Mouse (Mus musculus): ENCODE data around the gene Dock9. TPM values are rescaled to one million over a fixed set of nuclear protein-coding genes. Genes with fewer than 3 reads are reported as not detected.

The Dock9 gene
- 2.7 TPM for polyA plus RNA-seq (2012; fragmentation: generic; extraction: Trizol)
- long read RNA-seq, experiment 1, partial matches to known transcripts = 0 of 2 reads
- long read RNA-seq, experiment 1, other reads (novel, unspliced or antisense) = 2 of 2 reads
- long read RNA-seq, experiment 2, partial matches to known transcripts = 0 of 1 reads
- long read RNA-seq, experiment 2, other reads (novel, unspliced or antisense) = 1 of 1 reads

DNA sequence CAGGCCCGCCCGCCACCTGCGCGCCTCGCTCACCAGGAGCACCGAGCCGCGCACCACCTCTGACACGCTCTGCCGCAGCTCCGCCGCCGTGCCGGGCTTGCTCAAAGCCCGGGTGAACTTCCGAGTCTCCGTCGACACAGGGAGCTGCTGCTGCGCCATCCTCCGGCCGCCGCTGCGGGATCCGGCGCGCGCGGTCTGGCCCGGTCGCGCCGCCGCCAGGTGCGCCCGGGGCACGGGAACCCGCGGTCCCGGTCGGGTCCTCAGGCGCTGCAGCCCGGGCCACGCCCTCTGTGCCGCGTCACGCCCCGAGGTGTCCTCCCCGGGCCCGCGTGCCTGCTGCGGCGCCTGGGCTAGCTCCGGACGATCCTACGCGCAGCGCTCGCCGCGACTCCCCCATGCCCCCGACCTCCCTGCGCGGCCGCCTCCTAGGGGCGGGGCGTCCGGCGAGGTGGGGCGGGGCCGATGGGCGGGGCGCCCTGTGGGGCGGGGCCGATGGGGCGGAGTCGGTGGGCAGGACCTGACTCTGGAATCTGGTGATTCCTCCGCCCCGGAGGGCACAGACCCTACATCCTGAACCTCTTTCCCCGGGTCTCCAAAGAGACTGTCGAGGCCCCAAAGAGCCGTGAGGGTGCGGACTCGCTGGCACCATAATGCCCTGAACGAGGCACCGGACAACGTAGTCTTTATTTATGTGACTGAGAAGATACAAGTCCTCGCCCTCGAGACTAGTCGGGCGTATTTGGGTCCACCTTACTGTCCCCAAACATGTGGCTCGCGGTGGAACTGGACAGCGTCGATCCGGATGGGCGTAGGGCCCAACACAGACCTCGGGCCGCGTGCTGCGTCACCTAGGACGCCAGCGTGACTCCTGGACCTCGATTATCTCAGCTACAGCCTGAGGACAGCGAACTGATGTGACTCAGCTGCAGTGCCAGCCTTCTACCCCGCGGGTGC is at the start of gene Dock9:
TSS of gene Dock9 (minus strand) at position 381 of the 954 bp plus-strand sequence.
- TF ChIP-seq FOSL1 (IDR thresholded peaks at IDR 0.05; ENCODE audit: insufficient read depth, low read length, poor library complexity, severe bottlenecking) = no peak
- TF ChIP-seq MYOD1 (IDR thresholded peaks at IDR 0.05; ENCODE audit: control insufficient read depth, insufficient read length, low read depth) = no peak
- no peak for TF ChIP-seq MYOG (IDR thresholded peaks at IDR 0.05; ENCODE audit: control insufficient read depth, extremely low read depth, insufficient read length)
- no peak for TF ChIP-seq CEBPB (IDR thresholded peaks at IDR 0.05; ENCODE audit: low read depth)
- peak; percentile 50 for TF ChIP-seq MAX (IDR thresholded peaks at IDR 0.05)
- no peak for TF ChIP-seq USF1 (IDR thresholded peaks at IDR 0.05; ENCODE audit: low read depth)
- peak; percentile 21 for TF ChIP-seq CTCF (IDR thresholded peaks at IDR 0.05; ENCODE audit: control insufficient read depth, insufficient read depth, insufficient read length)
- peaks cover 9% of the 10 kb centered on the region for H3K79me2 ChIP-seq (ENCODE audit: control insufficient read depth, insufficient read depth)
- no peaks in the 10 kb centered on the region for H3K79me3 ChIP-seq (ENCODE audit: low read depth)
- peak within 1 kb of the TSS; percentile 57 for H3K4me3 ChIP-seq (ENCODE audit: insufficient read depth, poor library complexity, severe bottlenecking)
- H3K36me3 ChIP-seq (ENCODE audit: control insufficient read depth, insufficient read depth) = no peaks in the 10 kb centered on the region
- H3ac ChIP-seq (ENCODE audit: control insufficient read depth, insufficient read length, low read depth) = peak within 1 kb of the TSS; percentile 93
- H3K27me3 ChIP-seq (ENCODE audit: control insufficient read depth, insufficient read depth, insufficient read length) = no peaks in the 10 kb centered on the region

DNA sequence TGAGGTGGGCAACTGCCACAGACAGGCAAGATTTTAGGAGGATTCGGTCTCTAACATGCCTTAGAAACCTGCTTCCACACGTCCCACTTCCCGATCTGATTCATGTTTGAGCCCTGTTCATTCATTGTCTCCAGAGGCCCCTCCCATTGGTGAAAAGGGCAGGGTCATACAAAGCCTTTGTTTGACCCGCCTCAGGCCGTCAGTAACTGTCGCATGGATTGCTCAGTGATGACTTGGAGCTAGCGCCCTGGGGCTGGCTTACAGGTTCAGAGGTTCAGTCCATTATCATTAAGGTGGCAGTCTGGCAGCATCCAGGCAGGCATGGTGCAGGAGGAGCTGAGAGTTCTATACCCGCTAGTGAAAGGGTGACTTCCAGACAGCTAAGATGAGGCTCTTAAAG is 46.8 kb upstream of the Dock9 start:
- Histone ChIP-seq H3ac (ENCODE audit: control insufficient read depth, insufficient read length, low read depth) (no peak overlapping the region), H3K79me3 (ENCODE audit: low read depth) (no peaks in the 10 kb centered on the region), H3K27me3 (ENCODE audit: control insufficient read depth, insufficient read depth, insufficient read length) (no peaks in the 10 kb centered on the region), H3K36me3 (ENCODE audit: control insufficient read depth, insufficient read depth) (no peaks in the 10 kb centered on the region), H3K4me3 (ENCODE audit: insufficient read depth, poor library complexity, severe bottlenecking) (no peak overlapping the region), H3K79me2 (ENCODE audit: control insufficient read depth, insufficient read depth) (no peaks in the 10 kb centered on the region)
- TF ChIP-seq USF1 (IDR thresholded peaks at IDR 0.05; ENCODE audit: low read depth) (no peak), CEBPB (IDR thresholded peaks at IDR 0.05; ENCODE audit: low read depth) (no peak), CTCF (IDR thresholded peaks at IDR 0.05; ENCODE audit: control insufficient read depth, insufficient read depth, insufficient read length) (no peak), MAX (IDR thresholded peaks at IDR 0.05) (no peak), FOSL1 (IDR thresholded peaks at IDR 0.05; ENCODE audit: insufficient read depth, low read length, poor library complexity, severe bottlenecking) (no peak), MYOD1 (IDR thresholded peaks at IDR 0.05; ENCODE audit: control insufficient read depth, insufficient read length, low read depth) (no peak), MYOG (IDR thresholded peaks at IDR 0.05; ENCODE audit: control insufficient read depth, extremely low read depth, insufficient read length) (no peak)

DNA sequence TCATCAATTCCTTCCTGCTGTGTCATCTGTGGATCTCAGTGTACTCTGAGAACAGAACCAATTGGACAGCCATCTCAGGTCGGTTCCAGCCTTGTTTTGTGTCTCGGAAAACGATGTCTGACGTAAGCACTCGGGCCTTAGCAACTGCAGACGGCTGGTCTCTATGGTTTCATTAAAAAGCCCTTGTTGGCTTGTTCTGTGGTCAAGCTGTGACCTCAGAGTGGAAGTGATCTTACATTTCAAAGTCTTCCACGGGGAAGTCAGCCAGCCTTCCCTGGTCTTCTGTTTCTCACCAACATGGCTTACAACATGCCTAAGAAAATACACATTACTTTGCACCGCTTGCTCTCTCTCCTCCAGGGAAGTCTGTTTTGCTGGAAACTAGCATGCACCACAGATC is 42.6 kb upstream of the Dock9 start:
- TF ChIP-seq MAX (IDR thresholded peaks at IDR 0.05) (no peak), MYOD1 (IDR thresholded peaks at IDR 0.05; ENCODE audit: control insufficient read depth, insufficient read length, low read depth) (no peak), USF1 (IDR thresholded peaks at IDR 0.05; ENCODE audit: low read depth) (no peak), FOSL1 (IDR thresholded peaks at IDR 0.05; ENCODE audit: insufficient read depth, low read length, poor library complexity, severe bottlenecking) (no peak), CEBPB (IDR thresholded peaks at IDR 0.05; ENCODE audit: low read depth) (no peak), CTCF (IDR thresholded peaks at IDR 0.05; ENCODE audit: control insufficient read depth, insufficient read depth, insufficient read length) (no peak), MYOG (IDR thresholded peaks at IDR 0.05; ENCODE audit: control insufficient read depth, extremely low read depth, insufficient read length) (no peak)
- Histone ChIP-seq H3K4me3 (ENCODE audit: insufficient read depth, poor library complexity, severe bottlenecking) (no peak overlapping the region), H3K27me3 (ENCODE audit: control insufficient read depth, insufficient read depth, insufficient read length) (no peaks in the 10 kb centered on the region), H3K79me3 (ENCODE audit: low read depth) (no peaks in the 10 kb centered on the region), H3ac (ENCODE audit: control insufficient read depth, insufficient read length, low read depth) (no peak overlapping the region), H3K79me2 (ENCODE audit: control insufficient read depth, insufficient read depth) (no peaks in the 10 kb centered on the region), H3K36me3 (ENCODE audit: control insufficient read depth, insufficient read depth) (no peaks in the 10 kb centered on the region)

DNA sequence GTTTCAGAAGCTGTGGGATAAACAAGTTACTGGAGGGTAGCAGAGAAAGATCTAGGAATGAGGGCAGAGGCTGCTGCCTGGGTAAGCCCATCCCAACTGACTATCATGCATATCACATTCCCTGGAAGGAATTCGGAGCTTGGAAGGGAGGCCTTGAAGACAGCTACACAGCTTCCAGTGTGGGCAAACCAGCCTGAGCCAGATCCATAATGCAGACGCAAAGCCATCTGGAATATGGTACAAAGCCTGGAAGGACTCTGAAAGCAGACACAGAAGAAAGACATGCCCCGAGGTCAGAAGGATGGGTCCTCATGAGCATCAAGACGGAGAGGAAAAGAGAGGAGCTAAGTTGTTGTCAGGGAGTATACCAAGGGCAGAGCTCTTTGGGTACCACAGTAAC is 40.5 kb upstream of the Dock9 start:
- Histone ChIP-seq H3K27me3 (ENCODE audit: control insufficient read depth, insufficient read depth, insufficient read length) (no peaks in the 10 kb centered on the region), H3K36me3 (ENCODE audit: control insufficient read depth, insufficient read depth) (no peaks in the 10 kb centered on the region)
- TF ChIP-seq FOSL1 (IDR thresholded peaks at IDR 0.05; ENCODE audit: insufficient read depth, low read length, poor library complexity, severe bottlenecking) (no peak), MAX (IDR thresholded peaks at IDR 0.05) (no peak), MYOG (IDR thresholded peaks at IDR 0.05; ENCODE audit: control insufficient read depth, extremely low read depth, insufficient read length) (no peak), MYOD1 (IDR thresholded peaks at IDR 0.05; ENCODE audit: control insufficient read depth, insufficient read length, low read depth) (no peak), CTCF (IDR thresholded peaks at IDR 0.05; ENCODE audit: control insufficient read depth, insufficient read depth, insufficient read length) (no peak)

DNA sequence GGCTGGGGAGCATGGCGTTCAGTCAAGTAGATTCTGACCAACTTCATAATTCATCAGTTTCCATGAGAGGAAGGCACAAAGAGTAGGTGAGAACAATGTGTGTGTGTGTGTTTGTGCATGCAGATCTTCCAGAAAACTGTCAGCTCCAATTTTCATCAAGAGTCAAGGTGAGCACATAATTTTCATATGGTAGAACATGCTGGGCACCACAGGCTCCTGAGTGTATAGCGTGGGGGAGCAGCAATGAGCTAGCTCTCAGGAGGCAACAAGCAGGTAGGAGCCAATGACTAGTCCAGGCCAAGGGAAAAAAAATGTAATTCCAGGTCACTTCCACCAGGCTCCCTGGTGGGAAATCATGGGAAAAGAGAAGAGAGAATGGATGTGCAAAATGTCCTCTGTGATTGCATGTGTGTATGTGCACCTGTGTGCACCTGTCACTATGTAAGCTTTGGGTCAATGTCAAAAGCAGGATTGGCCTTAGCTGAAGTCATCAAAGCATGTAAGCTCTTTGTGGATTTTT is 35.4 kb upstream of the Dock9 start:
- Histone ChIP-seq H3ac (ENCODE audit: control insufficient read depth, insufficient read length, low read depth) (no peak overlapping the region), H3K79me2 (ENCODE audit: control insufficient read depth, insufficient read depth) (no peaks in the 10 kb centered on the region), H3K36me3 (ENCODE audit: control insufficient read depth, insufficient read depth) (no peaks in the 10 kb centered on the region), H3K4me3 (ENCODE audit: insufficient read depth, poor library complexity, severe bottlenecking) (no peak overlapping the region), H3K27me3 (ENCODE audit: control insufficient read depth, insufficient read depth, insufficient read length) (no peaks in the 10 kb centered on the region), H3K79me3 (ENCODE audit: low read depth) (no peaks in the 10 kb centered on the region)
- no peak for TF ChIP-seq FOSL1 (IDR thresholded peaks at IDR 0.05; ENCODE audit: insufficient read depth, low read length, poor library complexity, severe bottlenecking)
- TF ChIP-seq CTCF (IDR thresholded peaks at IDR 0.05; ENCODE audit: control insufficient read depth, insufficient read depth, insufficient read length) = no peak
- TF ChIP-seq MYOG (IDR thresholded peaks at IDR 0.05; ENCODE audit: control insufficient read depth, extremely low read depth, insufficient read length) = no peak
- TF ChIP-seq MYOD1 (IDR thresholded peaks at IDR 0.05; ENCODE audit: control insufficient read depth, insufficient read length, low read depth) = no peak
- TF ChIP-seq USF1 (IDR thresholded peaks at IDR 0.05; ENCODE audit: low read depth) = no peak
- no peak for TF ChIP-seq CEBPB (IDR thresholded peaks at IDR 0.05; ENCODE audit: low read depth)
- no peak for TF ChIP-seq MAX (IDR thresholded peaks at IDR 0.05)

More for the DNA sequence above, 40.5 kb upstream of the Dock9 start:
- H3K79me2 ChIP-seq (ENCODE audit: control insufficient read depth, insufficient read depth) = no peaks in the 10 kb centered on the region
- H3ac ChIP-seq (ENCODE audit: control insufficient read depth, insufficient read length, low read depth) = no peak overlapping the region
- no peaks in the 10 kb centered on the region for H3K79me3 ChIP-seq (ENCODE audit: low read depth)
- H3K4me3 ChIP-seq (ENCODE audit: insufficient read depth, poor library complexity, severe bottlenecking) = no peak overlapping the region

Data from C2C12 (cell line).